Mouse (Mus musculus): ENCODE measurements around the gene Fbxl4. TPM values are rescaled to one million over a fixed set of nuclear protein-coding genes. Genes with fewer than 3 reads are reported as not detected.
A peak's percentile ranks its signal among the peaks of the same experiment; 100 is the strongest.

Fbxl4 gene
- polyA plus RNA-seq, 1 experiment from 2014 or later = 13.2 TPM

DNA sequence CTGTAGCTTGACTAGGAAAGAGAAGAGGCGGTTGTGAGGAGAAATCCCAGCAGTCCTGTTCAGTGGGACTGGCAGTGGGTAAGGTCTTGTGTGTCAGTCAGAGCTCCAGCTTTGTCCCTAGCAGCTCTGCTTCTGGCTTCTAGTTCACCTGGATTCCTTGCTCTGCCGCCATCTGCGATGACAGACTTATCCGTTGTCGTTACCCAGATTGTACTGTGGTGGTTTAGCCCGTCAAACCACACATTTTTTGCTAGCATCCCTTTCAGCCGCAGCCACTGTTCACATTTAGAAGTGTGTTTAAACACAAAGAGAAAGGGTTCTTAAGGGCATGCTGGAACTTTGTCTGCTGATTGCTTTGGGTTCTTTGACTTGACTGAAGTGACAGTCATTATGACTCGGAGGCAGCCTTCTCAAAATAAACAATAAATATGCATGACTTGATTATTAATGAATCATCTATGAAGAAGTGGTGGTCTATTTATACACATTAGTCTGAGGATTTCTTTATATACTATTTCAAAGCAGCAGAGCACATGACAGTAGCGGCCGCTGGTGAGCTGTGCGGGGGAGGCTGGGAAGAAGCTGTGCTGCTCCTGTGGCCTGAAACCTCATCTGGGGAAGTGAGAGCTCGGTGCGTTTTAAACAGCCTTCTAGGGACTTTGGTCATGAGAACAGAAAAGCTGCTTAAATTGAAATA lies 35.6 kb downstream of the Fbxl4 start:
- 53% methylated on average over 13 of the region's 13 CpGs for whole genome bisulfite sequencing
- Histone ChIP-seq H3K4me2 (no peak overlapping the region), H3K27ac (no peak overlapping the region), H3K9ac (no peak overlapping the region), H3K9me3 (no peaks in the 10 kb centered on the region), H3K36me3 (no peaks in the 10 kb centered on the region; the same call in 1 of the 2 replicates), H3K4me3 (no peak overlapping the region), H3K4me1 (replicated peaks) (peaks cover 16% of the 10 kb centered on the region), H3K27me3 (no peaks in the 10 kb centered on the region)
- 0 out of 2 replicates have a peak, but pooled peaks have one; percentile 57 for ATAC-seq (ENCODE audit: low FRiP score)

DNA sequence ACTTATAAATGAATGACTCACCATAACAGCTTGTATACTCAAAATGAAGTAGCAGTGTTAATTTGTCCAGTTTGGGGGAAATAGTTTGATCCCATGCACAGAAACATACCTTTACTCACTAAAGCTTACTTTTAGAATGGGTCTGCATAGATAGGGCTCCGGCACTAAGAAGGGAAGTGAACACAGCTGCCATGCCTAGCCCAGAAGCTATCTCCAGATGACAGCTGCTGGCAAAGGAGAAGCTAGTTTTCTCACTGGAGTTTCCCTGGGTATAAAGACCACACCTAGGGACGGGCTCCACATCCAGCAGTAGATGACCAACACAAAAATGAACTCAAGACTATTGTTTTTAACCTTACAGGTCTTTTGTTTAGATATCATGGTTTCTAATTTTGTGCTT lies 38.1 kb downstream of the Fbxl4 start:
- ATAC-seq (ENCODE audit: low FRiP score) = no peak
- Histone ChIP-seq H3K9ac (no peak overlapping the region), H3K4me2 (no peak overlapping the region), H3K9me3 (peaks cover 5% of the 10 kb centered on the region; the same call in 1 of the 2 replicates), H3K27ac (no peak overlapping the region), H3K36me3 (peaks cover 9% of the 10 kb centered on the region), H3K4me3 (no peak overlapping the region), H3K4me1 (replicated peaks) (peaks cover 16% of the 10 kb centered on the region), H3K27me3 (no peaks in the 10 kb centered on the region)
- WGBS = 83% methylated on average over 2 of the region's 2 CpGs

DNA sequence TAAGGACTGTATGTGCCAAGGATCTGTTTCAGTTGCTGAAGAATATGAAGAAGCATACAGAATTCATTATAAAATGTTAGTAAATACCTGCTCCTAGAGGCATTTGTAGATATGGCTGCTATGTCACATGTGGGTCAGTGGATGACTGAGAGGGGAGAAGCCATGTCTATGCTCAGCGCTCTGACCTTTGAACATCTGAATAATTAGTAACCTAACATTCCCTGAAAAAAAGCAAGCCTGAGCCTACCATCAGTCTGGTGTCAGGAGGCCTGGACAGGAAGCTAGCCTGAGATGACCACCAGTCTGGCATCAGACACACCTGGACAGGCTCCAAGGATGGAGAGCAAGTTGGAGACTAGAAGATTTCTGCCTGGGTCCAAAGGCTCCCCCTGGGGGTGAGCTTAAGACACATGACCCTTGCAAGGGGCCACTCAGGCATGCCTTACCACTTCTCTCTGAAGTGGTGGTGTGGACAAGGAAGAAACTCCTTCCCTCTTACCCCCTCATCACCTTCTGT lies 39.2 kb downstream of the Fbxl4 start:
- no peak overlapping the region for H3K4me2 ChIP-seq
- H3K27me3 ChIP-seq = no peaks in the 10 kb centered on the region
- peaks cover 5% of the 10 kb centered on the region; the same call in 1 of the 2 replicates for H3K9me3 ChIP-seq
- H3K27ac ChIP-seq = no peak overlapping the region
- WGBS = 96% methylated on average over 1 of the region's 1 CpGs
- H3K4me1 ChIP-seq (replicated peaks) = peaks cover 16% of the 10 kb centered on the region
- no peak overlapping the region for H3K9ac ChIP-seq
- H3K4me3 ChIP-seq = no peak overlapping the region
- no peak for ATAC-seq (ENCODE audit: low FRiP score)
- H3K36me3 ChIP-seq = peaks cover 14% of the 10 kb centered on the region

DNA sequence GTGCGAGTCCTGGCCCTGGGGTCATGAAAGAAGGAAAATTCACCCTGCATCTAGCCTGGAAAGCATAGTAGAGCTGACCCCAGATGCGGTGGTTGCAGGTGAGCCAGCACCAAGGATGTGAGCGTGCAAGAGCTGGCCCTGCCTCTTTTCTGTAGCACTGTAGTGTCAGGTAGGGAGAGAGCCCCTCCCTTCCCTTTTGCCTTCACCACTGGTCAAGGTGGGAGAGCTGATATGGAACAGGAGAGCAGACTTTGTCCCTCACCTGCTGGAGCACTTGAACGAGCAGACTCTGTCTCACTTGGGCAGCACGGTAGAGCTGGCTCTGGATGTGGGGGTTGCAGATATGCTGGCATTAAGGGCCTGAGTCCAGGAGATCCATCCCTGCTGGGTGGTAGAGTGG lies 39.7 kb downstream of the Fbxl4 start:
- no peak for ATAC-seq (ENCODE audit: low FRiP score)
- Histone ChIP-seq H3K9ac (no peak overlapping the region), H3K4me3 (no peak overlapping the region), H3K36me3 (peaks cover 16% of the 10 kb centered on the region), H3K4me2 (no peak overlapping the region), H3K9me3 (peaks cover 5% of the 10 kb centered on the region; the same call in 1 of the 2 replicates), H3K27me3 (no peaks in the 10 kb centered on the region), H3K27ac (no peak overlapping the region), H3K4me1 (replicated peaks) (peaks cover 16% of the 10 kb centered on the region)
- 98% methylated on average over 5 of the region's 5 CpGs for WGBS

DNA sequence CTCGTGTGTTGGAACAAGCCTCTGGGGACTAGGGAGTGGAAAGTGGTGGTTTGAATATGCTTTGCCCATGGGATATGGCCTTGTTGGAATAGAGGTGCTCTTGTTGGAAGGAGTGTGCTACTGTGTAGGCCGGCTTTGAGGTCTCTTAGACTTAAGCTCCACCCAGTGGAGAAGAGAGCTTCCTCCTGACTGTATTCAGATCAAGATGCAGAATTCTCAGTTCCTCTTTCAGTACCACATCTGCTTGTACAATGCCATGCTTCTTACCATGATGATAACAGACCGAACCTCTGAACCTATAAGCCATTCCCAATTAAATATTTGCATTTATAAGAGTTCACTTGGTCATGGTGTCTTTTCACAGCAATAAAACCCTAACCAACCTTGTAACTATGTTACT lies 44.7 kb downstream of the Fbxl4 start:
- 86% methylated on average over 3 of the region's 3 CpGs for WGBS

DNA sequence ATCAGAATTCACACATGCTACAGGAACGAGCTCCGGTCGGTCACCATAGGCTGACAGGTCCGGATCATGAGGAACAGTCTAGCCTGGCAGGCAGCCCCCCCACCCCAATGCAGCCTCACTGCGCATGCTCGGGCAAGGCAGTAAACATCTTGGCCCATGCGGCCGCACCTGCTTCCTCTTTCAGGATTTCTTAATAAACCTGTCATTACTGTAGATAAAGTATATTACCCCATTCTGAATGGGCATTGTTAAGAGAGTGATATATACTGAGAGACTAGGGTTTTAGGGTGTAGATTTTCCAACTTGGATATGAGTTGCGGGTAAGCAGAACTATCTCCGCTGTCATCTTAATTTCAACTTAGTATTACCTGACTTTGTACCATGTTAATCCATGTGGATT lies 45.6 kb downstream of the Fbxl4 start:
- Histone ChIP-seq H3K9me3 (peaks cover 5% of the 10 kb centered on the region; the same call in 1 of the 2 replicates), H3K4me1 (replicated peaks) (no peaks in the 10 kb centered on the region), H3K4me2 (no peak overlapping the region), H3K27ac (no peak overlapping the region), H3K36me3 (peaks cover 23% of the 10 kb centered on the region), H3K27me3 (no peaks in the 10 kb centered on the region), H3K9ac (no peak overlapping the region), H3K4me3 (no peak overlapping the region)
- 96% methylated on average over 10 of the region's 10 CpGs for WGBS
- no peak for ATAC-seq (ENCODE audit: low FRiP score)

More for the DNA sequence above, 44.7 kb downstream of the Fbxl4 start:
- Histone ChIP-seq H3K36me3 (peaks cover 23% of the 10 kb centered on the region), H3K27ac (no peak overlapping the region), H3K4me3 (no peak overlapping the region), H3K9ac (no peak overlapping the region), H3K9me3 (peaks cover 5% of the 10 kb centered on the region; the same call in 1 of the 2 replicates), H3K4me2 (no peak overlapping the region), H3K4me1 (replicated peaks) (no peaks in the 10 kb centered on the region), H3K27me3 (no peaks in the 10 kb centered on the region)
- no peak for ATAC-seq (ENCODE audit: low FRiP score)

DNA sequence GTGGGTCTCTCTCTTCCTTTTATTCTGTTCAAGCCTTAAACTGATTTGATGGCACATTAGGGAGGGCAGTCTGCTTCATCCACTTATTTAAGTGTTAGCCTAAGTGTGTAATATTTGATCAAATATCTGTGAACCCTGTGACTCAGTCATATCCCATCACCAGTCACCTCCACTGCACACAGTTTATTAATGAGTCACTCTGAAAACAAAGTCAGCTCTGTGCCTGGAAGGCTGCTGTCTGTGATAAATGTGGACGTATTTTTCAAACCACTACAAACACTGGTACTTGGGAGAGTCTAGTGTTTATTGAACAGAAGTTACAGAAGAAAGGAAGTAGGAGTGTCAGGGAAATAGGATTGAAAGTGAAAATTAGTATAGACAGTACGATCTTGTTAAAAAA lies 63.3 kb downstream of the Fbxl4 start:
- H3K9me3 ChIP-seq = no peaks in the 10 kb centered on the region
- H3K27ac ChIP-seq = no peak overlapping the region
- peaks cover 9% of the 10 kb centered on the region for H3K36me3 ChIP-seq
- WGBS = 64% methylated on average over 2 of the region's 2 CpGs
- H3K4me3 ChIP-seq = no peak overlapping the region
- no peak for ATAC-seq (ENCODE audit: low FRiP score)
- no peak overlapping the region for H3K4me2 ChIP-seq
- no peaks in the 10 kb centered on the region for H3K4me1 ChIP-seq (replicated peaks)
- H3K9ac ChIP-seq = no peak overlapping the region
- no peaks in the 10 kb centered on the region for H3K27me3 ChIP-seq

DNA sequence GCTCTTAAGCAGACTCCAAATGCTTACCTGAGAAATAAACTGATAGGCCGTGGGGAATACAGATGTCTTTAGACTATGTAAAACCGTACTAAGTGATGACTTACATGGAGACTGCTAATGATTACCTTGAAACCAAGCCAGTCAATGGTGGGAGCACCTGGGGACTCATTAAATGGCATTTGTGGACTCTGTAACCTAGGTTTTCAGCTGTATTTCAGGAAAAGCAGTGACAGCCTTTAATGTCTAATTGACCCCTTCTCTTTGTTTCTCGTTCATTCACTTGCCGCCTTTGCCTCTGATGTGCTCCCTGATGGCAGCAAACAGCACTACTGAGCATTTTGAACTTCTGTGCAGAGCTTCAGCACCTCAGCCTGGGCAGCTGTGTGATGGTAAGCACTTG lies 65.1 kb downstream of the Fbxl4 start:
- Histone ChIP-seq H3K36me3 (peaks cover 11% of the 10 kb centered on the region), H3K4me2 (no peak overlapping the region), H3K27ac (no peak overlapping the region), H3K27me3 (no peaks in the 10 kb centered on the region), H3K4me3 (no peak overlapping the region), H3K9me3 (no peaks in the 10 kb centered on the region), H3K4me1 (replicated peaks) (no peaks in the 10 kb centered on the region), H3K9ac (no peak overlapping the region)
- ATAC-seq (ENCODE audit: low FRiP score) = no peak
- 77% methylated on average over 4 of the region's 4 CpGs for WGBS

DNA sequence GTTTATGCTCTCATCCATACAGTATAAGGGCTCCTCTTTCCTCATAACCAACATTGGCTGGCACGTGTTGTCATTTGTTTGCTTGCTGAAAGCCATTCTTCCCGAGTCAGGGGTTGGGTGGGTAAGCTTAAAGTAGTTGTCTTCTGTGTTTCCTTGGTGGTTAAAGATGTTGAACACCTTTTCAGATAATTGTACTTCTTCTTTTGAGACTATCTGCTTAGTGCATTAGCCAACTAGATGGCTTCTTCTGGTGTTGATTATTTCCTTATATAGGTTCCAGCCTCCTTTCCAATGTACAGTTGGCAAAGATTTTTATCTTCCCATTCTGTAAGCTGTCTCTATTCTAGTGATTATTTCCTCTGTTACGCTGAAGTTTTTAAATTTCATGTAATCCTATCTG lies 70.8 kb downstream of the Fbxl4 start:
- ATAC-seq (ENCODE audit: low FRiP score) = no peak
- Histone ChIP-seq H3K4me3 (no peak overlapping the region), H3K4me1 (replicated peaks) (no peaks in the 10 kb centered on the region), H3K9me3 (no peaks in the 10 kb centered on the region), H3K4me2 (no peak overlapping the region), H3K9ac (no peak overlapping the region), H3K27me3 (no peaks in the 10 kb centered on the region), H3K36me3 (peaks cover 12% of the 10 kb centered on the region; the same call in 1 of the 2 replicates), H3K27ac (no peak overlapping the region)
- 91% methylated on average over 3 of the region's 3 CpGs for WGBS

DNA sequence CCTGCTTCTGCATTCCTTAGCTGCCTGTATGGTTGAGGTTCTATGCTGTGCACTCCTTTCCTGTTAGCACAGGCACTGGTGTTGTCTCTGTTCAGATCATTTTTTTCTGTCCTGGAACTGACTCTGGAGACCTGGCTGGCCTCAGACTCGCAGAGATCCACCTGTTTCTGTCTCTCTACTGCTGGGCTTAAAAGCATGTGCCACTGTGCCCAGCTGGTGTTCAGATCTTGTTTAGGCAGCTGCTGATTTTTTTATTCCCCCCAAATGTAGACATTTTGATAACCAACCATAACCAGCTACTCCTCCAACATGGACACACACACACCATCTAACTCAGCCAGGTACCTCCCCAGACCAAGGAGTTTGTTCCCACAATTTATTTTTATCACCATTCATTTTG lies 112.2 kb downstream of the Fbxl4 start:
- Histone ChIP-seq H3K4me2 (no peak overlapping the region), H3K4me3 (no peak overlapping the region), H3K27ac (no peak overlapping the region), H3K9ac (no peak overlapping the region), H3K9me3 (no peaks in the 10 kb centered on the region), H3K36me3 (no peaks in the 10 kb centered on the region), H3K27me3 (no peaks in the 10 kb centered on the region), H3K4me1 (replicated peaks) (no peaks in the 10 kb centered on the region)
- WGBS = 63% methylated on average over 1 of the region's 1 CpGs
- ATAC-seq (ENCODE audit: low FRiP score) = no peak

DNA sequence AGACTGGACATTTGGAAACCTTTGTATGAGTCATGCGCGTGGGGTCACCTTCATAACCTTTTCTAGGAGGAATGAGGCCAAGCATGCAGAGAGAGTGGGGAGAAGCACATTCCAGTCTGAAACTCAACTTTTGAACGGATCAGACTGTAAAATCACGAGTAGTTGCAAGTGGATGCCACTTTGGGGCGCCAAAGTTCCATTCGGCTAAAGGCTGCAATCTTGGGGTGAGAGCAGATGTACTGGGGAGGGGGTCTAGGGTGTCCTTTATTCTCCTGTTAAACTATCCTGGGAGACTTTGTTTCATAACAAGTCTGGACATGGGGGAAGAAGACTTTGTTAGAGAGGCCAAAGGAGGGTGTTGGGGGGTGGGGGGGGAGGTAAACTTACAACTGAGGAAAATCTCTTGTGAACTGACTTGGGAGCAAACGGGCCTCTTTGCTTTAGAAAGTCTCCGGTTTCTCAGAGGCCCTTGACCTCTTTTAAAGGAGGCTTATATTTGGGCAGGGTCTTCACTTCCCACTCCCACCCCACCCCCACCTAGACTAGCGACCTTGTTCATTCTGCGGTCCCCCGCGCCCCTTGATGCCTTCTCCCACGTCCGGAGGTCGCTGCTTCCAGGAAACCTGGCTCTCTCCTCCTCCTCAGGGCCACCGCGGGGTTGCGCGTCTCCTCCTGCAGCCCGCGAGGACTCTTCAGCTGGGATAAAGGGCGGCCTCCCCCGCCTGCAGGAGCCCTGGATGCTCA lies 119.8 kb downstream of the Fbxl4 start:
- no peaks in the 10 kb centered on the region for H3K36me3 ChIP-seq
- H3K27ac ChIP-seq = peak overlapping the region; percentile 90
- H3K9ac ChIP-seq = peak overlapping the region; percentile 71
- peaks cover 33% of the 10 kb centered on the region for H3K4me1 ChIP-seq (replicated peaks)
- peak; percentile 77 for ATAC-seq (ENCODE audit: low FRiP score)
- H3K9me3 ChIP-seq = no peaks in the 10 kb centered on the region
- under 1% methylated on average over 21 of the region's 23 CpGs for WGBS
- peaks cover 4% of the 10 kb centered on the region; the same call in 1 of the 2 replicates for H3K27me3 ChIP-seq
- H3K4me3 ChIP-seq = peak overlapping the region; percentile 48
- peak overlapping the region; percentile 72 for H3K4me2 ChIP-seq

DNA sequence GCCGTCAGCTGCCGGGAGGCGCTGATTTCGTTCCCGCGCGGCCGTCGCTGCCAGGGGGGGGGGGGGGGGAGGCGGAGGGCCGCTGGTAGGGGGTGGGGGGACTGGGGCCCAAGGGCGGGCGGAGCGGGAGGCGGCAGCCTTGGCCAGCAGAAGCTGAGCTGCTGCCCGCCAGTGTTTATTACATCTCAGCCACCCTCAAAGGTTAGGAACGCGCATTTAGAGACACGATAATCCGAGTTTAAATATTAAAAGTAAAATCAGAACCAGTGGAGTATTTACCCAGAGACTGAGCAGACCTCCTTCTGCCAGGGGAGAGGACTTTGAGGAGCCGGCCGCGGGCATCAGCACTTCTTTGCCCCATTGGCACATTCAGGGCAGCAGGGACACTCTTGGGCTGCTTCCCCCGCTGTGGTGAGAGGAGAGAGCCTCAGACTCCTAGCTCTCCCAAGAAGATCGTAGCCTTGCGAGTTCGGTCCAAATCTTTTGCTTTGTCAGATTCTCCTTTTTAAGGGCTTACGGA lies 120.4 kb downstream of the Fbxl4 start:
- H3K4me1 ChIP-seq (replicated peaks) = peaks cover 34% of the 10 kb centered on the region
- H3K9ac ChIP-seq = peak overlapping the region; percentile 71
- peaks cover 4% of the 10 kb centered on the region; the same call in 1 of the 2 replicates for H3K27me3 ChIP-seq
- no peaks in the 10 kb centered on the region for H3K9me3 ChIP-seq
- no peaks in the 10 kb centered on the region for H3K36me3 ChIP-seq
- H3K4me2 ChIP-seq = peak overlapping the region; percentile 72
- H3K27ac ChIP-seq = peak overlapping the region; percentile 90
- ATAC-seq (ENCODE audit: low FRiP score) = peak; percentile 44
- H3K4me3 ChIP-seq = peak overlapping the region; percentile 48
- WGBS = 1% methylated on average over 14 of the region's 28 CpGs
